Mouse (Mus musculus): ENCODE results near the gene Notch2.
"Not testable (repeated sequence)": the region's sequence is repeated elsewhere in the genome, so short reads cannot be mapped to it uniquely, and the experiment has no call there.

Notch2 gene

DNA sequence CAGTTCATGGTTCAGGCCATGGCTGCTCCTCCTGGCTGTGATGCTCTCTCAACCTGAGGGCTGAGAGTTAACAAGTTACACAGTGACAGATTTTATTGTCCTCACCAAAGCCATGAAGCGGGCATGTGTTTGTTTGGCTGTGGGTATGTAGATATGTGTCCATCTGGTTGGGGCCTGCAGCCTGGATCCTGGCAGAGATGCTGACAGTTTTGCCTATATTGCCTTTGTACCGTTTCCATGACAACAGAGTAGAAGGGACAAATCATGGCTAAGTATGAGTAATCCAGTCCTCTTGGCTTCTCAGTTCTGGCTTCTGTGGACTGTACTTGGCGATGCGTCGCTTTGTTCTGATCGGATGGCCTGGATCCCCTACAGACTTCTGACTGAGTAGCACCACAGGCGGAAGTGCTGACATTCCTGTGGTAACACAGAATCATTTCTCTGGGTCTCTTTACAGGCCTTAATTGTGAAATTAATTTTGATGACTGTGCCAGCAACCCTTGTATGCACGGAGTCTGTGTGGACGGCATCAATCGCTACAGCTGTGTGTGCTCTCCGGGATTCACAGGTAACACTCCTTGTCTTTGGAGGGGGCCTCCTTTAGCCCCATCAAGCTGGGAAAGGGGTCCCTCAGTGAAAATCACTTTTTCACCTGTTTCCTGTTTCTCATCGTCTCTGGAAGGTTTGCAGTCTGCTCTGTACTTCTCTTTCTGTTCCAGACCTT is 93.4 kb downstream of the Notch2 start:
- DNase-seq = peak; percentile 6

DNA sequence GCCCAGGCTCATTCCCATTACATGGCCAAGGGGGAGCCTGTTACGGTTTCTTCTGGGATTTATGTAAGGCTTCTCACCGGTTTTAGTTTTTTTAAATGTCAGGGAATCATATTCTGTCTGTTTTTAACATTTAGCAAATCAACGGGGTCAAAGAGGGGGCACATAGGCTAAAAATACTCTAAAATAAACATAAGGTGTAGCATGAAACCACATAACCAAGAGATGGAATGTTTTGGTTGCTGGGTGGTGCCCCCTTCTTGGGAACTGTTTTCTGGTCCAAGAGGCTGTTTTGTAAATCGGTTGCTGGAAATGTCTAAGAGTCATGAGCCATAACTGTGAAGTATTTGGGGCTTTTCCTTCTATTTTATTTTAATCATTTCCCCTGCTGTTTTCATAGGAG is 95.1 kb downstream of the Notch2 start:
- no peak for DNase-seq

DNA sequence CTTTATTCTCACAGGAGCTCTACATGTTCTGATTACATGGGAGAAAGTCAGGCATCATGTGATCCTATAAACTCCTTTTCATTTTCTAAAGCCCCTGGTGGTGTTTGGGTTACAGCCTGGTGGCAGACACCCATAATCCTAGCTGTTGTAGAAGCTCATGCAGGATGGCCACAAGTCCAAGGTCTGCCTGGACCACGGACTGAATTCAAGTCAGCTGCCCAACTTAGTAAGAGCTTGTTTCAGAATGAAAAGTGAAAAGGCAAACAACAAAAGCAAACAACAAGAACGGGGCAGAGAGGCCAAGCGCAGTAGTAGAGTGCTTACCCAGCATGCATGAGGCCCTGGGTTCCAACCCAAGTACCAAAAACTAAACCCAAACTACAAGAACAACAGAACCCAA is 95.5 kb downstream of the Notch2 start:
- DNase-seq = no peak

DNA sequence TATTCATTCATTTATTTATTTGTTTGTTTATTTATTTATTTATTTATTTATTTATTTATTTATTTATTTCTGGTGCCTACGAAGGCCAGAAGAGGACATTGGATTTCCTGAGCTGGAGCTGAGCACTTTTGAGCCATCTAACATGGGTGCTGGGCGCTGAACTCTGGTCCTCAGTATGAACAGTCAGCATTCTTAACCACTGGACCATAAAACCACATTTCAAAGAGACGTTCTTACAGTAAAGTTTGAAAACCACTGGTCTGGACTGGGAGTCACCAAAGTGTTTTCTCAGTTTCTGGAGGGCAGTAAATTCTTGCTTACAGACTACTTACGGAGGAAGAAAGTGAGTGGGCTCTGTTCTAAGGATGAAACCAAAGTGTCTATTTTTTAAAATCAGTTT is 97.3 kb downstream of the Notch2 start:
- DNase-seq = no peak

DNA sequence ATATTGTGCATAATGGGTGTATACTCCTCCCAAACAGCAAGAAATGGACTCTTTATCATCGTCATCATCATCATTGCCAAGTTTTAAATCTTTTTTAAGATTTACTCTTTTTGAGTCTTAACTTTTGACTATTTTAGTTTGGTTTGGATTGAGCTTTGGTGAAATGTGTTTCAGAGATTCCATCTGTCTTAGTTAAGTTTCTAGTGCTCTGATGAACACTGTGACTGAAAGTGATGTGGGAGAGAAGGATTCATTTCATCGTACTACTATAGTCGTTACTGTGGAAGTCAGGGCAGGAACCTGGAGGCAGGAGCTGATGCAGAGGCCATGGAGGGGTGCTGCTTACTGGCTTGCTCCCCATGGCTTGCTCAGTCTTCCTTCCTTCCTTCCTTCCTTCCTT is 104.9 kb downstream of the Notch2 start:
- DNase-seq = no peak

DNA sequence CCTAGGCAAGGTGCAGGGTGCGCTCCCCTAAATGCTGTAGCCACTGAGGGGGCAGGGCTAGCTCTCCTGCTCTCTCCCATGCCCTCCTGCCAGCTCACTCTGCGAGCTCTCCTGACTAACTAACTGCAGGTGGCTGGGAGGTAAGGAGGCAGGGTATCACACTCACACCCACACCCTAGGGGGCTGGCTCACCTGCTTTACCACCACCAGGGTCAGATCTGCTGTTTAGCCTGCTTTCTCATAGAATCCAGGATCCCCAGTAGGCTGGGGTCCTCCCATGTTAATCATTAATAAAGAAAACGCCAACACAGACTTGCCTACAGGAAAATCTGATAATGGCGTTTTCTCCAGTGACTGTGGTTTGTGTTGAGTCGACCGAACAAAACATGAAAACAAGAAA is 106.0 kb downstream of the Notch2 start:
- DNase-seq = no peak

DNA sequence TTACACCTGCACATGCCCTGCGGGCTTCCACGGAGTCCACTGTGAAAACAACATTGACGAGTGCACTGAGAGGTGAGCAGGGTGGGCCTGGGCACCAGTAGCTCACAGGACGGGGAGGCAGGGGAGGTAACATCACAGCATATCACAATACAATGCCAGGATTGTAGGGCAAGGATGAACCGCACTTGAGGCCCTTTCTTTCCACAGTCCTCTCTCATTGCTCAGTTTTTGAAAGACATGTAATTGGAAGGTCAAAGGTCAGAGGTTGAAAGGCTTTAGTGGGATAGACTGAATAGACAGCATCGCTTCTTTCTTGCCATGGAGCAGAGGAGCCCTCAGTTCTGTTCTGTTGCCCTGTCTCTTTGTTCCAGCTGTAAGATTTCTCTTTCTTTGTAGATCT is 107.6 kb downstream of the Notch2 start:
- DNase-seq = no peak

DNA sequence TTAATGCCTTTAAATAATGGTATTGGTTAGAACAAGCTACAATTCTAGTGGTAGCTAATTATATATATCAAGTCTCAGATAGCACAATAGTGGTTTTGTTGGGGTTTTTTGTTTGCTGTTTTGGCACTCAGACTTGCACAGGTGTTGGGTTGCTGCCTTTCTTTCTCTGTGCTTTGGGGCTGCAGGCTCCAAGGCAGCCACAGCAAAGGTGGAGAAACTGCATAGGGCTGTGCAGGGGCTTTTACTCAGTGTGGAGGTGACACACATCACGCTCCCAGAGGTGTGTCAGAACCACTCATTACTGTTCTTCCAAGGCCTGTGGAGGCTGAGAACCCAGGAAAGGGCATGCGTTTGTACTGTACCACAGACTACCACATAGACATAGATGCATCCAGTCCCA is 114.4 kb downstream of the Notch2 start:
- DNase-seq = no peak

DNA sequence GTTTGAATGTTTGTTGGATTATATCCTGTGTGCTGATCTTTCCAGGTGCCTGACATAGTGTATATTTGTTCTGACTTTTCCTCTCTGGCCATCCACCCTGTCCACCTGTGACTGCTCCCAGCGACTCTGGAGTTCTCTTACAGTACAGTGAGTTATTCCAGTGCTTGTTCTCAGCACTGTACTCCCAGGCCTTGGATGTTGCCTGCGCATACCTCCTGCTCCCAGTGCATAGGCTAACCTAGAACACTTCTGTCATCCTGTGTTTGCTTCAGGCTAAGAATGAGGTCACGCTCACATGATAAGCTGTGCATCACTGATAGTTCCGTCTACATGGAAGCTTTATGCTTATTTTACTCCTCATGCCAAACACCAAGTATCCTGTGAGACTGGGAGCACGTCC is 115.4 kb downstream of the Notch2 start:
- DNase-seq = no peak

DNA sequence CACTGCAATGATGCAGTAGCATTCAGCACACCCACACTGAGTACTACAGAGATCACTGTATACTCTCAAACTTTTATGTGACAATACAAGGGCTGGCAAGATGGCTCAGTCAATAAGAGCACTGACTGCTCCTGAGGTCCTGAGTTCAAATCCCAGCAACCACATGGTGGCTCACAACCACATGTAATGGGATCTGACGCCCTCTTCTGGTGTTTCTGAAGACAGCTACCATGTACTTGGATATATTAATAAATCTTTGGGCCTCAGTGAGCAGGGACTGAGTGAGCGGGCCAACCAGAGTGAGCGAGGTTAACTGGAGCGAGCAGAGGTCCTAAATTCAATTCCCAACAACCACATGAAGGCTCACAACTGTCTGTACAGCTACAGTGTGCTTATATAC is 118.8 kb downstream of the Notch2 start:
- not testable (repeated sequence) for DNase-seq

DNA sequence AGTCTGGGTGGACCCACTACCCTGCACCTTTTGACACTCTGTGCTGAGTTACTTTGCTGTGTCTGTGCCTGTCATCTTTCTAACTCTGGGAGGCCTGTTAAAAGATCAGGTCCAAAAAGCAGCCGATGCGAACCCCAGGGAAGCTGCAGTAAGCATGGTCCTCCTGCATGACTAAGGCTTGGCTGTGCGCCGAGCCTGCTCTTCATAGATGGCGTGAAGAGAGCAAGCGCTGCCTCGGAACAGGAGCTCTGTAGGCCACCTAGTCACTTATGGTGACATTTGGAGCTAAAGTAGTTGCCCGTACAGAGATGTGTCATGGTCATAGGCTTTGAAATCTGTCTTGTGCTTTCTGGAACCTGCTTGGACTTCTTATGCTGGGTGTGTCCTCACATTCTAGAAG is 119.3 kb downstream of the Notch2 start:
- DNase-seq = no peak

DNA sequence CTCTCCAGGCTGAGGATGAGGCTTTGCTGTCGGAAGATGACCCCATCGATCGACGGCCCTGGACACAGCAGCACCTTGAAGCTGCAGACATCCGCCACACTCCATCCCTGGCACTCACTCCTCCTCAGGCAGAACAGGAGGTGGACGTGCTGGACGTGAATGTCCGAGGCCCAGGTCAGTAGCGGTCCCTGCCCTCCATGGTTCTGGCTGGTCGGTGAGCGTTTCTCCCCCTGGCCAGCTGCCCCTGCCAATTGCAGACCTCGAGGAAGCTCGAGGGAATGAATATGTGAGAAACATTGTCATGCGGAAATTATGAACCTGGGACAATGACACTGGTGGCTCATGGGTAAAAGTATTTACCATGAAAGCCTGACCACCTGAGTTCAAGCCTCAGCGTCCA is 128.1 kb downstream of the Notch2 start:
- no peak for DNase-seq

DNA sequence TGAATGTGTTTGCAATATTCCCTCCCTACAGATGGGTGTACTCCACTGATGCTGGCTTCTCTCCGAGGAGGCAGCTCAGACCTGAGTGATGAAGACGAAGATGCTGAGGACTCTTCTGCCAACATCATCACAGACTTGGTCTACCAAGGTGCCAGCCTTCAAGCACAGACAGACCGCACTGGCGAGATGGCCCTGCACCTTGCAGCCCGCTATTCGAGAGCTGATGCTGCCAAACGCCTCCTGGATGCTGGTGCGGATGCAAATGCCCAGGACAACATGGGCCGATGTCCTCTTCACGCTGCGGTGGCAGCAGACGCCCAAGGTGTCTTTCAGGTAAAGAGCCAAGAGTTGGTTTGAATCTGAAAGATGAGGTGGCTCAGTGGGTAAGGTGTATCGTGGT is 129.5 kb downstream of the Notch2 start:
- no peak for DNase-seq

DNA sequence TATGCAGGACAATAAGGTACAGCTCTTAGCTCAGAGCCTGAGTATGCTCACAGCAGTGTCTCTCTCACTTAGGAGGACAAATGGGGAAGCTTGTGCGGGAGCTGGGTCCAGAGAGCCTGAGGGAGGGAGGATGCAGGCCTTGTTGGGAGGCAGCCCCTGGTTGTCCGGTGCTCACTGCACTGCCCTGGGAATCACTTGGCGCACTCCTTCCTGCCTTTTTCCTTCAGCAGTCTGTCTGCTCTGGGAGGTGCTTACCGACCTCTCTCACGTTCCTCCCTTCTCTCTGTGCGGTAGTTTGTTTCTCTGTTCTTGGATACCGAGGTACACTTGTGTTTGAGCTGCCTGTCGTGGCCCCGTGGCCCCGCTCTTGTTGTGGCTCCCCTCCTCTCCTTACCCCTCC is 131.9 kb downstream of the Notch2 start:
- no peak for DNase-seq

DNA sequence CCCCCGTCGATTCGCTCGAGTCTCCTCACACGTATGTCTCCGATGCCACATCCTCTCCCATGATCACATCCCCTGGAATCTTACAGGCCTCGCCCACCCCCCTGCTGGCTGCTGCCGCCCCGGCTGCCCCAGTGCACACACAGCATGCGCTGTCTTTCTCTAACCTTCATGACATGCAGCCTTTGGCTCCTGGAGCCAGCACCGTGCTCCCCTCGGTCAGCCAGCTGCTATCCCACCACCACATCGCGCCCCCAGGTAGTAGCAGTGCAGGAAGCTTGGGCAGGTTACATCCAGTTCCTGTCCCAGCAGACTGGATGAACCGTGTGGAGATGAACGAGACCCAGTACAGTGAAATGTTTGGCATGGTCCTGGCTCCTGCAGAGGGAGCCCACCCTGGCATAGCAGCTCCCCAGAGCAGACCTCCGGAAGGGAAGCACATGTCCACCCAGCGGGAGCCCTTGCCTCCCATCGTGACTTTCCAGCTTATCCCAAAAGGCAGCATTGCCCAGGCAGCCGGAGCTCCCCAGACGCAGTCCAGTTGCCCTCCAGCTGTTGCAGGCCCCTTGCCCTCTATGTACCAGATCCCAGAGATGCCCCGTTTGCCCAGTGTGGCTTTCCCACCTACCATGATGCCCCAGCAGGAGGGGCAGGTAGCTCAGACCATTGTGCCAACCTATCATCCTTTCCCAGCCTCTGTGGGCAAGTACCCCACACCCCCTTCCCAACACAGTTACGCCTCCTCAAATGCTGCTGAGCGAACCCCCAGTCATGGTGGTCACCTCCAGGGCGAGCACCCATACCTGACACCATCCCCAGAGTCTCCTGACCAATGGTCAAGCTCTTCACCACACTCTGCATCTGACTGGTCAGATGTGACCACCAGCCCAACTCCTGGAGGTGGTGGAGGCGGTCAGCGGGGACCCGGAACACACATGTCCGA is 133.4 kb downstream of the Notch2 start:
- no peak for DNase-seq

DNA sequence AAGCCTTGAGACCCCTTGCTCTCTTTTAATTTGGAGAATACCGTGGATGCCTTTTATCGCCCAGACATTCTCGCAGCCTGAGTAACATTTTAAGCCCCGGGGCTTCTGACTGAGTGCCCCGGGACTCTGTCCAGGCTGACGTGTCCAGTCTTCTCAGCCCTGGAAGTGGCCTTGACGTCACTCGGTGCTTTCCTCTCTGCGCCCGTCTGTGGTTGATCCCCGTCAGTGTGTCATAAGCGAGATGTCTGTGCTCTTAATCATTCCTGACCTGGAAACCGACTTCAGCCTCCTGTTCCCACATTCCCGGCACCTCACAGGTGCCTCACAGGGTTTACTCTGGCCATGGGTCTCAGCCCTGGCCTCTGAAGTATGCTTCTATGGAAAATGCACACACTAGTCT is 134.4 kb downstream of the Notch2 start:
- DNase-seq = no peak

DNA sequence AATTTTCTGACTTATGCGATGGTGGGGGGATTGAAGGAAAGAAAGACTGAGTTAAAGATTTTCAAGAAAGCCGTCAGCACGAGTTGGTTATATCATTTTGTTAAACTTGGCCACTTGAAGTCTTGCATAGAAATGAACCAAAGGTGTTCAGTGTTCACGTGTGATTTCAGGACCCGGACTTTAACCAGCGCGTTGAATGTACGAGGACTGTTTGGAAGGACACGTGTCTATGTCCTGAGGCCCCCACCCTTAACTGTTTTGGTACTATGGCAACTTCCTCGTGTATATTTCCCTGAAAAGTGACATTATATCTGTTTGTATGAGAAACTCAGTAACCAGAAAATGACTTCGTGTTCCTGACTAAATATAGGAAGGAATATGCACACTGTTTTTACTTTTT is 136.6 kb downstream of the Notch2 start:
- DNase-seq = no peak

DNA sequence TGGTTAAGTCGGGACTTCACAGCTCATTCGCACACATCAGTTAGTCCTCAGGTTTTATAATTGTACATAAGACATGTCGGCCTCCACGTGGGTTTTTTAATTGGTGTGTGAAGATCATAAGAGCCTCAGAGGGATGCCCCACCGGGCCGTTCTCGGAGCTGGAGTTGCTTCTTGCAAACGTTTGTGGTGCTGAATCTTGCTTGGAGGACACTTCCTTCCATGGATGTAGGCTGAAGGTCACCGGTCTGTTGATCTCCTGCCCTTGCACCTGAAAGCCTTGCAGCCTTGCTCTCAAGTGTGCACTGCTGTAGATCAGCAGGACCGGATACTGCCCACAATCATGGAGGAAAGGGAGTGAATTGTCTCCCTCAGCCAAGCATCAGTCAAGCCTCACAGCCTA is 137.7 kb downstream of the Notch2 start:
- DNase-seq = no peak

DNA sequence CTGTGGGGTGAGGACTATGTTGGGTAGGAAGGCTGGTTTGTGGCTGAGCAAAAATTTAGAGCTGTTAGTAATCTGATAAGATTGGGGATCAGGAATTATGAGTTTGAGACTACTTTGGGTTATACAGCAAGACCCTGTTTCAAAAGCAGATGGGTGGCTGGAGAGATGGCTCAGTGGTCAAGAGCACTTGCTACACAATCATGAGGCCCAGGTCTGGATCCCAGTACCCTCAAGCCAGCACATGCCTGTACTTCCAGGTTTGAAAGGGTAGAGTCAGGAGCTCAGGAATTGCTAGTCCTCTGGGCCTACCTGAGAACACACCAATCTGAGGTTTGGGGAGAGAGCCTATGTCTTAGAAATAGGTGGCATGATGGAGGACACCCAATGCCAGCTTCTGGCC is 140.1 kb downstream of the Notch2 start:
- DNase-seq = no peak

DNA sequence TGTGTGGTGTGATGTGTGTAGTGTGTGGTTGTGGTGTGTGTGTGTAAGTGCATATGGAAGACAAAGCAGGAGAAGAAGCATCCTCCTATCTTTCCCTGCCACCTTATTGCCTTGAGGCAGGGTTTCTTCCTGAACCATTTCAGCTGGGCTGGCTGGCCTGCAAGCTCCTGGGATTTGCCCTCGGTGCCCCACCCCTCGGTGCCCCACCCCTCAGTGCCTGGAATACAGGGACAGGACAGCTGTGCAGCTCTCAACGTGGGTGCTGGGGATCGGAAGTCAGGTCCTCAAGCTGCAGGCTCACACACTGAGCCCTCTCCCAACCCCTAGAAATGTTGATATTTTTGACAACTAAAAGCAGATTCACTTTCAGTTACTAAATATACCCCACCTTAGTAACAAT is 142.8 kb downstream of the Notch2 start:
- no peak for DNase-seq

DNA sequence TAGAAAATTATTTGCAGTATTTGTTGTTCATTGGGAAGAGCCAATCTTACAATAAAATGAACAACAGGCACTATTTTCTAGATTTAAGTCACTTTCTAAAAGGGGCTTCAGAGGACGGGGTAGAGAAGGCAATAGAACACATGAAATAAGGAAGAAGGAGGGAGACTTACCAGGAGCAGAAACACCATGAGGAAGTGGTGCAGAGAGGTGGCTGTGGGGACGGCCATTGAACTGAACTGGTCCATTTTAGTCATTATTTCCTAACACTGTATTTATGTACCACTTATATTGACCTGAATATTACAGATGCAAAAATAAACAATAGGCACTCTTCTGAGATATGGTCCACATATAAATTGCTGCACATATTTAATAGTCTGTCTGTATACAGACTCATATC is 143.7 kb downstream of the Notch2 start:
- no peak for DNase-seq

DNA sequence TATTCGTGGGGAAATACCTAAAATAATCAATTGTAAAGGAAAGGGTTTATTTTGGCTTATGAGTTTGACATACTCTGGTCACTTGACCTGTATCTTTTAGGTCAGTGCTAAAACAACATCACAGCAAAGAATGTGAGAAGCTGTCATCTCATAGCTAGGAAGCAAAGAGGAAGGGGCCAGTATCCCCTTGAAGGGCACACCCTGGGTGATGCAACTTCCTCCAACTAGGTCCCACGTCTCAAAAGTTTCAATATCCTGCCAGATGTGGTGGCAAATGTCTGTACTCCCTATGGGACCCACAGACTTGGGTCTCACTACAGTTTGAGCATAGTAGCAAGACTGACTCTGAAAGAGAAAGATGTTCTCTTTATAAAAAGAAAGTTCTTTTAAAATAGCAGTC is 144.3 kb downstream of the Notch2 start:
- DNase-seq = no peak

DNA sequence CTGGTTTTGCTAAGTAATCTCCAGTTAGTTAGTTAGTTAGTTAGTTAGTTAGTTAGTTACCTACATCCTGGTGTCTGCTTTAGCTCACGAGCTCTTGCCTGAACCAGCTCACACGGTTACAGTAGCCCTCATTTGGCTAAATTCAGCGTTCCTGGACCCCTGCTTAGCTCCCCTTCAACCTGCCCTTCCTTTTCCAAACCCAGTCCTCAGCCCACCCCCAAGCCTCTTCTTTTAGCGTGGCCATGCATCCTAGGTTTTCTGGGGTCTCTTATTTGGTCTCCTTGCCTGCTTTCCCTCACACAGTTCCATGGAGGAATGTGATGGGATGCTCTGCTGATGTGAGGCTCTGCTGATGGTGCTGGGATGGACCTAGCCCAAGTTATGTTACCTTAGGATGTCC is 145.3 kb downstream of the Notch2 start:
- DNase-seq = no peak

DNA sequence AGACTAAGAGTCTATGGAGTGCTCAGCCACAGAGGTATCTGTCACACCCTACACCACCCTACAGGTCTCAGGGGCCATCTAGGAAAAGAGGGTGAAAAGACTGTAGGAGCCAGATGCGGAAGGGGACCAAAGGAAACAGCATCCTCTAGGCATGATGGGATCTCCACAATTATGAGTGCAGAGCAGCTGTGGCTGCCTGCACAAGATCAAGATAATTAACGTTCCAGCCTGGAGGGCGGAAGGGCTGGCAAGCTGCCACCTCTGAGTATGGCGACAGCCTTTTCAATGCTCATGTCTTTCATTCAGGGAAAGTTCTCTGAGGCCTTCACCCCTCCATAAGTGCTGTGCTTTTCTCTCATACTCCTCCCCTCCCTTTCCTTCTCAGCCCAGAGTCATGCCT is 146.0 kb downstream of the Notch2 start:
- DNase-seq = no peak

DNA sequence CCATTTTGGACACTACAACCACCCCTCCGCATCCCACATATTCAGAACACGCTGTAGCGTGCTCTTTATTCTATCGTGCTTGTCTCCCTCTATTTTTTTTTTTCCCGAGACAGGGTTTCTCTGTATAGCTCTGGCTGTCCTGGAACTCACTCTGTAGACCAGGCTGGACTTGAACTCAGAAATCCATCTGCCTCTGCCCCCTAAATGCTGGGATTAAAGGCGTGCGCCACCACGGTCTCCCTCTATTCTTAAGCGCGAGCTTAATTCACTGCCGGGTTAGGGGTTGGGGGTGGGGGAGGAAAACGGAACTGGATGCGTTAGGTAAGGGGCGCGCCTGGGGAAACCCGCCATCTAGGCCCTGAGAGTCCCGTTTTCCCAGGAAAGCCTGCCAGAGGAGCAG is 147.0 kb downstream of the Notch2 start, which contains the start of gene Adam30:
Adam30 (plus strand) TSS at position 301 of the 400 bp plus-strand sequence.
- no peak for DNase-seq

Measured in cerebellum, adult 11 months (tissue).